Mouse (Mus musculus) myocyte (in vitro differentiated cells): Measurements from ENCODE around the gene Vti1a.

ENCODE experiments used
- MAX ChIP-seq: IDR thresholded peaks from one replicate; pipeline ENCODE4 v1.6.1; 2011; ENCODE audit warnings: low read depth, mild to moderate bottlenecking, control low read depth
- POLR2AphosphoS2 ChIP-seq: IDR thresholded peaks from one replicate; pipeline ENCODE4 v1.6.1; 2011; ENCODE audit warnings: low read depth, control low read depth; ENCODE audit not compliant: insufficient read length

DNA sequence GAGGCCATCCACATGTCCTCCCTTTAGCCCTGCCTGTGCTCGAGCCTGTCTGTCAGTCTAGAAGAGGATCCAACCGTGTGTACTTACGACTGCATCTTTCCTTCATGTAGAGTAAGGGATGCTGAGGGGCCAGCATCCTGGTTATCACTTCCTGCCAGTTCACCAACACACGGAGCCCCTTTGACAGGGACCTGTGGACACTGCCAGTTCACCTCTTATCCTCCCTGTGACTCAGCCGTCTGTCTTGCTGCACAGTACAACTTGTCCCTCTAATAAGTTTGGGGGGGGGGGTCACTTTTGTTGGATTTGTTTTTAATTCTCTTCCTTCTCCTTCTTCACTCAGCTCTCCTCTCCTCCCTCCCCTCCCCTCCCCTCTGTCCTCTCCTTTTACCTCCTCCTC is 238.2 kb downstream of the Vti1a start:
- TF ChIP-seq POLR2AphosphoS2 (no peak), MAX (no peak)
